Mouse (Mus musculus): ENCODE measurements at regions not wholly inside any gene's neighbourhood (a gene's known extent, or its start where the extent isn't known, plus 50 kb on each side); places are given as distances from the start of the nearest gene placed in this dataset.
A peak's percentile ranks its signal among the peaks of the same experiment; 100 is the strongest.

GRCm38 (mm10) chr3:52711133-52711532 lies 305.9 kb downstream of the Cog6 start:
- no peaks in the 10 kb centered on the region for H3K4me1 ChIP-seq (ENCODE audit: control insufficient read depth, insufficient read depth, low read length)
- no peaks in the 10 kb centered on the region for H3K27me3 ChIP-seq (ENCODE audit: control insufficient read depth, insufficient read depth, low read length)
- 75% methylated on average over 9 of the region's 9 CpGs for WGBS
- DNase-seq: no peak
- no peak overlapping the region for H3K27ac ChIP-seq
- H3K36me3 ChIP-seq (ENCODE audit: control insufficient read depth, insufficient read depth, low read length): no peaks in the 10 kb centered on the region
- TF ChIP-seq CTCF (IDR thresholded peaks at IDR 0.05) (no peak), EP300 (IDR thresholded peaks at IDR 0.05; ENCODE audit: insufficient read depth, low read depth, low read length) (no peak), POLR2A (IDR thresholded peaks at IDR 0.05; ENCODE audit: insufficient read depth, low read depth, low read length) (no peak)
- H3K79me2 ChIP-seq (replicated peaks; ENCODE audit: control insufficient read depth, insufficient read depth, low read length): no peaks in the 10 kb centered on the region
- intact Hi-C loops (cut with DNase I): no loop called here
- no peak overlapping the region for H3K9ac ChIP-seq (ENCODE audit: low read depth, low read length)
- H3K4me3 ChIP-seq: no peak overlapping the region

GRCm38 (mm10) chr3:52708746-52709145 lies 308.3 kb downstream of the Cog6 start:
- H3K4me3 ChIP-seq: no peak overlapping the region
- DNase-seq: no peak
- no peaks in the 10 kb centered on the region for H3K36me3 ChIP-seq (ENCODE audit: control insufficient read depth, insufficient read depth, low read length)
- no peaks in the 10 kb centered on the region for H3K4me1 ChIP-seq (ENCODE audit: control insufficient read depth, insufficient read depth, low read length)
- 86% methylated on average over 3 of the region's 3 CpGs for WGBS
- H3K27me3 ChIP-seq (ENCODE audit: control insufficient read depth, insufficient read depth, low read length): no peaks in the 10 kb centered on the region
- no peak overlapping the region for H3K9ac ChIP-seq (ENCODE audit: low read depth, low read length)
- TF ChIP-seq POLR2A (IDR thresholded peaks at IDR 0.05; ENCODE audit: insufficient read depth, low read depth, low read length) (no peak), EP300 (IDR thresholded peaks at IDR 0.05; ENCODE audit: insufficient read depth, low read depth, low read length) (no peak), CTCF (IDR thresholded peaks at IDR 0.05) (no peak)
- intact Hi-C loops (cut with DNase I): no loop called here
- H3K79me2 ChIP-seq (replicated peaks; ENCODE audit: control insufficient read depth, insufficient read depth, low read length): no peaks in the 10 kb centered on the region
- H3K27ac ChIP-seq: no peak overlapping the region

GRCm38 (mm10) chr3:52708301-52708700 lies 308.7 kb downstream of the Cog6 start:
- Histone ChIP-seq H3K9ac (ENCODE audit: low read depth, low read length) (no peak overlapping the region), H3K4me1 (ENCODE audit: control insufficient read depth, insufficient read depth, low read length) (no peaks in the 10 kb centered on the region), H3K79me2 (replicated peaks; ENCODE audit: control insufficient read depth, insufficient read depth, low read length) (no peaks in the 10 kb centered on the region), H3K27me3 (ENCODE audit: control insufficient read depth, insufficient read depth, low read length) (no peaks in the 10 kb centered on the region), H3K4me3 (no peak overlapping the region), H3K36me3 (ENCODE audit: control insufficient read depth, insufficient read depth, low read length) (no peaks in the 10 kb centered on the region), H3K27ac (no peak overlapping the region)
- peak in 1 of 2 experiments; percentile 9 for DNase-seq
- intact Hi-C loops (cut with DNase I): no loop called here
- WGBS: 31% methylated on average over 1 of the region's 1 CpGs
- TF ChIP-seq CTCF (IDR thresholded peaks at IDR 0.05) (no peak), POLR2A (IDR thresholded peaks at IDR 0.05; ENCODE audit: insufficient read depth, low read depth, low read length) (no peak), EP300 (IDR thresholded peaks at IDR 0.05; ENCODE audit: insufficient read depth, low read depth, low read length) (no peak)

- no peak overlapping the region for H3K27ac ChIP-seq
- TF ChIP-seq CTCF (IDR thresholded peaks at IDR 0.05) (no peak), POLR2A (IDR thresholded peaks at IDR 0.05; ENCODE audit: insufficient read depth, low read depth, low read length) (no peak), EP300 (IDR thresholded peaks at IDR 0.05; ENCODE audit: insufficient read depth, low read depth, low read length) (no peak)
- DNase-seq: no peak
- no peak overlapping the region for H3K4me3 ChIP-seq
- no peaks in the 10 kb centered on the region for H3K27me3 ChIP-seq (ENCODE audit: control insufficient read depth, insufficient read depth, low read length)
- no peaks in the 10 kb centered on the region for H3K79me2 ChIP-seq (replicated peaks; ENCODE audit: control insufficient read depth, insufficient read depth, low read length)
- intact Hi-C loops (cut with DNase I): no loop called here
- whole genome bisulfite sequencing: 88% methylated on average over 2 of the region's 2 CpGs
- H3K9ac ChIP-seq (ENCODE audit: low read depth, low read length): no peak overlapping the region
- no peaks in the 10 kb centered on the region for H3K36me3 ChIP-seq (ENCODE audit: control insufficient read depth, insufficient read depth, low read length)
- H3K4me1 ChIP-seq (ENCODE audit: control insufficient read depth, insufficient read depth, low read length): no peaks in the 10 kb centered on the region
Measured at GRCm38 (mm10) chr3:52706626-52707025, 310.4 kb downstream of the Cog6 start.

GRCm38 (mm10) chr3:52703751-52704150 lies 313.3 kb downstream of the Cog6 start:
- no peaks in the 10 kb centered on the region for H3K79me2 ChIP-seq (replicated peaks; ENCODE audit: control insufficient read depth, insufficient read depth, low read length)
- DNase-seq: no peak
- H3K4me3 ChIP-seq: no peak overlapping the region
- H3K9ac ChIP-seq (ENCODE audit: low read depth, low read length): no peak overlapping the region
- intact Hi-C loops (cut with DNase I): no loop called here
- no peak for TF ChIP-seq CTCF (IDR thresholded peaks at IDR 0.05)
- TF ChIP-seq EP300 (IDR thresholded peaks at IDR 0.05; ENCODE audit: insufficient read depth, low read depth, low read length): no peak
- no peak for TF ChIP-seq POLR2A (IDR thresholded peaks at IDR 0.05; ENCODE audit: insufficient read depth, low read depth, low read length)
- H3K36me3 ChIP-seq (ENCODE audit: control insufficient read depth, insufficient read depth, low read length): no peaks in the 10 kb centered on the region
- H3K27me3 ChIP-seq (ENCODE audit: control insufficient read depth, insufficient read depth, low read length): no peaks in the 10 kb centered on the region
- no peak overlapping the region for H3K27ac ChIP-seq
- 93% methylated on average over 6 of the region's 6 CpGs for WGBS
- no peaks in the 10 kb centered on the region for H3K4me1 ChIP-seq (ENCODE audit: control insufficient read depth, insufficient read depth, low read length)

GRCm38 (mm10) chr3:52702962-52703361 lies 314.1 kb downstream of the Cog6 start:
- no peak for DNase-seq

More at GRCm38 (mm10) chr3:52702962-52703361, 314.1 kb downstream of the Cog6 start:
- 79% methylated on average over 4 of the region's 4 CpGs for WGBS
- intact Hi-C loops (cut with DNase I): no loop called here
- H3K79me2 ChIP-seq (replicated peaks; ENCODE audit: control insufficient read depth, insufficient read depth, low read length): no peaks in the 10 kb centered on the region
- H3K9ac ChIP-seq (ENCODE audit: low read depth, low read length): no peak overlapping the region
- no peaks in the 10 kb centered on the region for H3K36me3 ChIP-seq (ENCODE audit: control insufficient read depth, insufficient read depth, low read length)
- no peak for TF ChIP-seq CTCF (IDR thresholded peaks at IDR 0.05)
- no peak for TF ChIP-seq POLR2A (IDR thresholded peaks at IDR 0.05; ENCODE audit: insufficient read depth, low read depth, low read length)
- TF ChIP-seq EP300 (IDR thresholded peaks at IDR 0.05; ENCODE audit: insufficient read depth, low read depth, low read length): no peak
- no peaks in the 10 kb centered on the region for H3K4me1 ChIP-seq (ENCODE audit: control insufficient read depth, insufficient read depth, low read length)
- no peaks in the 10 kb centered on the region for H3K27me3 ChIP-seq (ENCODE audit: control insufficient read depth, insufficient read depth, low read length)
- no peak overlapping the region for H3K4me3 ChIP-seq
- no peak overlapping the region for H3K27ac ChIP-seq
